Mouse (Mus musculus): ENCODE data around the gene Mgat5.

The Mgat5 gene

DNA sequence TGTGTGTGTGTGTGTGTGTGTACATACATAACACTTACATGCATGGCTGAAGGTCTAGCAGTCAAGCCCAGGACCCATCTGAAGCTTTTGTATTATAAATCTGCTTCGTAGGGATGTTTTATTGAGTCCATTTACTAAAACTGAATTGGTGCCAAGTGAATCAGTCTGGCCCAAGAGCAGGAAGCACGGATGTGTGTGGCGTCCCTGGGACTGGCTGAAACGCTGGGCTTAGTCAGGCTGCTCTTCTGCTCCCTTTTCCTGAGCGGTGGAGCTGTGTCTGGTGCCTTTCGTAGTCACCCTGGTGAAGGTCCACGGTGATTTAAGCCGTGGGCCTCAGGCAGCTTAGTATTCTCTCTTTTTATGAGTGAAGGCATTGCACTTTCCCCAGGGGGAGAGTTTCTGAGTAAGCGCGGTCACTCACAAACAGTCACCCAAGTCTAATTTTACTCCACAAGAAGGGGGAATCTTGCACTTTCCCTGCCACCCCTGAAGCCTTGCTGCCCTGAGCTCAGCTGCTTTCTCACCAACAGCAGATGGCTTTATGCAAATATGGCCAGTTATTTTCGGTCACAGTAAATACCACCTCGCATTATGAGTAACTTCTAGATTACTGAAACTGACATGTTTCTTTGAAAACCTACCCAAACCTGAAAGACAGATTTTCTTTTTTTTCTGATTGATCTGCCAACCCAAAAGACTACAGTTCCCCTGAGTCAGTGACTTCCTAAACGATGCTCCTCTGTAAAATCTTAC is 176.1 kb downstream of the Mgat5 start:
- peak; percentile 65 for DNase-seq (ENCODE audit: low read depth, low spot score)

DNA sequence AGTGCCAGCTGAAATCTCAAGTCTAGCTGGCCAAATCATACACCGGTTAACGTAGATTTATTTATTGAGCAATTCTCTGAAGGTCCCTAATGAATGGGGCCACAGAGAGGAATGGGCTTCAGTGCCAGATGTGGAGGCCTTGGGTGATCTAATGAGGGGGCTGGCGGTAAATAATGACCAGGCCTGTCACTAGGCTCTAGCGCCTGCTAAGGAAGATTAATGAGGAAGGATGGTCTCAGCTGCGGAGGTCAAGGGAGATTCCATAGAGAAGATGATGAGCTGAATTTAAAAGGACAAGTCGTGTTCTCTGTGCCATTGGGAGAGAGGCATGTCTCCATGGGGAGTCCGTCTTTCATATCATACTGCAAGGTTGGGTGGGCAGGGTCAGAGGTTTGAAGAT is 178.3 kb downstream of the Mgat5 start:
- no peak for DNase-seq (ENCODE audit: low read depth, low spot score)

DNA sequence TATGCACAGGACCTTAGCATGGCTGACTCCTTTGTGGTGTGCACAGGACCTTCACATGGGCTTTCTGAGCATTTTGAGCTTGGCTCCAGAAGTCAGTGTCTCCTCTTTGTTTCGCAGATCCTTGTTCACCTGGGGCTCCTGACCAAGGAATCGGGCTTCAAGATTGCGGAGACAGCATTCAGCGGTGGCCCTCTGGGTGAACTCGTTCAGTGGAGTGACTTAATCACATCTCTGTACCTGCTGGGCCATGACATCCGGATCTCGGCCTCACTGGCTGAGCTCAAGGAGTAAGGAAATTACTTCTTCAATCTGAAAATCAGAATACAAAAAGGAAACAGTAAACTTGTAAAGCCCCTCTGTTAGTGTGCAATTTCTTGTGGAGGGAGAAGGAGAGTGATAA is 182.4 kb downstream of the Mgat5 start:
- no peak for DNase-seq (ENCODE audit: low read depth, low spot score)

DNA sequence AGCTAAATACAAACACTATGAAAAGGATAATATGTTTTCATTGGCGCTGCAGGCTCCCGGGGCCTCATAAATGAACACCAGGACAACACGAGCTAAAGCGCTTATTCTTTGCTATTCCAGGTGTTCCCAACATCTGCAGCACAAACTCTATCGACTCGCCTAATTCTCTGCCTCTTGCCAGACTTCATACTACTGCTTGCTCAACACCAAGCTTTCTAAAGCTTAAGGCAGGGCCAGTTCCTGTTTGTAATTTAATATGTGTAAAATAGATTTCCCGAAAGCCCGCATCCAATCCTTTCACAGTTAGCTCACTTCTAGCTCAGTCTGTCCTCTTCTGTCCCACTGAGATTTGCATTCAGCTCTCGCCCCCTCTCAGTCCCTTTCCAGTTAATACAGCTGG is 182.8 kb downstream of the Mgat5 start:
- DNase-seq (ENCODE audit: low read depth, low spot score), result no peak

DNA sequence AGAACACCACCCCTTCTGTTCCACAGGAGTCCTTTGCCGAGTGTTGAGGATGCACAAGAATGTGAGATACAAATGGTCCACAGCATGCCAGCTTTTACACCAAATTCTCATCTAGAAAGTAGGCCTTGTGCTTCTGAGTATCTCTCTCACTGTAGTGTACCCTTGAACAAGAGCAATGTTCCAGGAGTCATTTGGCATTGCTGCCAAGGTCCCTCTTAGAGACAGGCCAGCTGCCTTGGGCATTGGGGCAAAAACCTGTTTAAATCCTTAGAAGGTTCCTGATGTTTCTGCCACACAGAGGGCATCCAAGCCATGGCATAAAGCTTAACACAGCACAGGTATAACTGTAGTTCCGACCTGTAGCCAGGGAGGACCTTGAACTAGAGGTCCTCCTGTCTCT is 189.9 kb downstream of the Mgat5 start:
- no peak for DNase-seq (ENCODE audit: low read depth, low spot score)

DNA sequence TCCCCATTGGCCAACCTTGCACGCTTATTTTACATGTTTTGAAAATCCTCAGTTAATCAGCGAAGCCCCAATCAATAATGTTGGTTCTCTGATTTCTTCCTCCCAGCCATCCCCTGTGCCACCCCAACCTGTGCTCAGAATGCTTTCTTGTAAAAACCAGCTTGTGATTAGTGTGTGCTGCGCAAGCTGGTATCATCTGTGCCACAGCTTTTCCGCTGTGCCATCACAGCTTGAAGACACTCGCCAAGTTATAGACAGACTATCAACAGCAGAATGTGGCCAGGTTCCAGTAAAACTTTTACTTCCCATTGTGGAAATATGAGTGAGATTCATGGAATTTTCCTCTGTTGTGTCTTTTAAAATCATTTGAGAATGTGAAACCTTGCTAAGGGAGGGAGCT is 190.9 kb downstream of the Mgat5 start:
- no peak for DNase-seq (ENCODE audit: low read depth, low spot score)

DNA sequence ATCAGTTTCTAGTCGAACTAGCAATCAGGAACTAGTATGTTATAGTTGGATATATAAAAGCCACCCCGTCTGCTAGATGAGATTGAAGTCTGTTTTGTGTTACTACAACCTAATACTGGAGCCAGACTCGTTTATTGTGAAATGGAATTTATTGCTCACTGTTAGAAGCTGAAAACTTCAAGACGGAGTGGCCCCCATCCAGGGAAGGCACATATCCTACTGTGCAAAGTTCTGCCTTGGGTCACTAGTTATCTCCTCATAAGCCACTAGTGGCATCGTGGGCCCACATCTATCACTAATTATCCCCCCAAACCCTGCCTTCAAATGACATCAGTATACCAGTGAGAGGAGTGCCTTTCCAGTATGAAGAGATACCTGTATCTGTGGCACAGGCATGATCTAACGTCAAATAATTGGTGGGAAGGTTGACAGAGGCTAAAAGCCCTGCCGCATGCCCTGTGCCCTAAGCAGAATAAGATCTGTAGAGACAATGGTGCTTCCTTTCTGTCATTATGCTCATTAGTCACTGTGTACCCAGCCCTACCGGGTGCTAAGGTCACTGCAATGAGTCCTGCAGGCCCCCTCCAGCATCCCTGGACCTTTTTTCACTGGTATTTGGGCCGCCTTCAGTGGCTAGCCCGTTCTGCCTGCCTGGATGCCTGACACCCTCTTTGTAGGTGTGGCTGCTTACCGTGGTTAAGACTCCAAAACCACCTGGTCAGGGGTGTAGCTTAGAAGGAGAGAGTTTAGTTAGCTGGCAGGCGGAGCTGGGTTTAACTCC is 191.9 kb downstream of the Mgat5 start:
- DNase-seq (ENCODE audit: low read depth, low spot score), result no peak

DNA sequence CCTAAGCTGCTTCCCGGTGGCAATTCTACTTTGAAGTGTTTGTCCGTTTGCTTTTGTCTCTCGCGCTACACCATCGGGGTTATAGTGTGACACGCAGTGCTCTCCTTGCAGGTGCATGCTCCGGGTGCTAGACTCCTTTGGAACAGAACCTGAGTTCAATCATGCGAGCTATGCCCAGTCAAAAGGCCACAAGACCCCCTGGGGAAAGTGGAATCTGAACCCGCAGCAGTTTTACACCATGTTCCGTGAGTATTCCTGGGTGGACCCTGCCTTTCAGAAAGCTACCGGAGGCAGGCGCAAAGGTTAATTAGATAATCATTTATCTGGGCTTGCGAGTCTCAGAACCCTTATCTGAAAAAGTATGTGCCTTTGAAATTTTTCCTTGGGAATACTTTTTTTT is 192.6 kb downstream of the Mgat5 start:
- no peak for DNase-seq (ENCODE audit: low read depth, low spot score)

DNA sequence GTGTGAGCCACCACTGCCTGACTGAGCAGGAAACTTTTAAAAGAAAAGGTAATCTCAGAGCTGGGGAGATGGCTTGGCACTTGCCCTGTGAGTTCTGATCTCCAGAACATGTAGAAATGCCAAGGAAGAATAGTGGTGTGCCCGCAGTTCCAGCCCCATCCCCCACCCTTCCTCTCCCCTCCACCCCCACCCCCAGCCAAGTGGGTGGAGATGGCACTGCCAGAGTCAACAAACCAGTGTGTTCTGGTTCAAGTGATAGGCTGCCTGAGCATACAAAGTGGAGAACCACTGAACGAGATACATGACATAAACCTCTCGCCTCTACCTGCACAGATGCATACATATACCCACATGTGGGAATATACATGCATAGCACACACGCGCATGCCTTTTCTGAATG is 193.4 kb downstream of the Mgat5 start:
- no peak for DNase-seq (ENCODE audit: low read depth, low spot score)

DNA sequence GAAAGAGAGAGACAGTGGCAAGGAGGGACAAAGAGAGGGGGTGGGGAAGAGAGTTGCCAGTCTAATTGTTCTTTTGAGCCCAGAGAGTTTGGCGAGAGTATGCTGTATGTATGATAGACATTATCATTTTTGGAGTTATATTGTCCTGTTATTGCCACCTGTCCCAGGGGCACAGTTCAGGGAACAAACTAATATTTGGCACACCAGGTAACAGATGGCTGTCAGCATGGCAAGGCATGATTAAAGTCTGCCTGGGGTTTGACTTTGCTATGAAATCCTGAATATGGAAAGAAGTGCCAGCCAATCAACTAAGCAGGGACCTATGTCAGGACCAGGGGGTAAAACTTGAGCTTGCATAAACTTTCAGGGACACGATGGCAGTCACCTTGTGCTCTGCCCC is 195.4 kb downstream of the Mgat5 start:
- no peak for DNase-seq (ENCODE audit: low read depth, low spot score)

DNA sequence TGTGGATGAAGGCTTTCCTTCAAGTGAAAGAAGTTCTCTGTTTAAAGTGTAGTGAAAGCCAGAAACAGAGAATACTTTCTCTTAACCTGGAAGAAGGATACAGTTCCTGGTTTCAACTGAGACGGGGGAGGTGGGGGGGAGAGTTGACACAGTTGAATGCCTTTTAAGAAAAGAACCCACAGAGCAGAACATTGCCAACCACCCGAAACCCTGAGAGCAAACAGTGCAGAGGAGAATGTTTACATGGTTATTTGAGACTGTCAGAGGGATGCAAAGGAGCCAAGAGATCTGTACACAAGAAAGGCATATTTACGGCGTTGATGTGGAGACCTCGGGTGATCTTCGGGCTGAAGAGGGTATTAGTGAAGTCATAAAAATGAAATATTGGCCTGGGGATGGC is 195.9 kb downstream of the Mgat5 start:
- DNase-seq (ENCODE audit: low read depth, low spot score), result no peak

DNA sequence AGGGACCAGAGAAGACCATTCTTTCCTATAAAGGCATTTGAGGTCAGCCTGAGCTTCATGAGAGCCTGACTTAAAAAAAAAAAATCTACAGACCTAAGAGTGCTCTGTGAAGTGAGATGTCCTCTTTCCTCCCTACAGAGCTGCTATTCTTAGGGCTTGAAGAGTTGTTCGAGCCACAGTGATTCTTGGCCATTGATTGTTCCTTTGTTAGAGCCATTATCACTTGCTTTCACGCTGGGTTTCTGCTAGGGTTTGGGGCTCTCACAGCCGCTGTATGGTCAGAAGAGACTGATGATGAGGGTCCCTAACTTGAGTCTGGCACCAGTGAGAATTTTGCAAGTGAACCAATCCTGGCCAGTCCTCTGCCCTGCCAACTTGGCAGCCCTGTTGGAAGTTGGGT is 199.8 kb downstream of the Mgat5 start:
- no peak for DNase-seq (ENCODE audit: low read depth, low spot score)

DNA sequence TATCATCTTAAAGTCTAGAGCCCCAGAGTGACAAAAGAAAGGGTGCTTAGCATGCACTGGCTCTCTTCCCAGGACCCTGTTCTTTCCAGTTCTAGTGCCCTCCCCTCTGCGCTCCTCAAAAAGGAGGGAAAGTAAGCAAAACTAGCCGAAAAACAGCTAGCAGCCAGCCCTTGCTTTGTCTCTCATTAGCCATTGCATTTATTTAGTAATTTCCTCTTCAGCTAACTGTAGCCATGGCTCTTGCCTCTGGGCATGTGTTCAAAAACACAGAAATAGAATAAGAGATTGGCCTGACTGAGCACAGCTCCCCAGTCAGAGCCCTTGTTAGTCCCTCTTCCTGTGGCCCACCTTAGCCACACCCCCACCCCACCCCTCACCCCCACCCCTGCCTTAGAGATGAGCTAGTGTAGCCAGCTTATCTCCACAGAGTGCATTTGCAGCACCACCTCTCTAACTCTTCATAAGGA is 204.2 kb downstream of the Mgat5 start:
- DNase-seq (ENCODE audit: low read depth, low spot score), result no peak

DNA sequence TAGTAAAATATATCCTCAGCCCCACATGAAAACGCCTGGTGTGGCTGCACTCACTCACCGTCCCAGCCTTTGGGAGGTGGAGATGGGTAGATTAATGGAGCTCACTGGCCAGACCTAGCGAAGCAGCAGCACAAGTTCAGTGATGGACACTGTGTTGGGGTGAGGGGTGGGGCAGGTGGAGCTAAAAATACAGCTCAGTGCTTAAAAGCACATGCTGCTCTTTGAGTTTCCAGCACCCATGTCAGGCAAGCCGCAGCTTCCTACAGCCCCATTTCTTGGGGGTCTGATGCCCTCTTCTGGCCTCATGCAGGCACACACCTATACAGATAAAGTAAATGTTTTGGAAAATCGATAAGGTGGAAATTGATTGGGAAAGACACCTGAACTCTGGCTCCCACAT is 204.7 kb downstream of the Mgat5 start:
- peak; percentile 18 for DNase-seq (ENCODE audit: low read depth, low spot score)

DNA sequence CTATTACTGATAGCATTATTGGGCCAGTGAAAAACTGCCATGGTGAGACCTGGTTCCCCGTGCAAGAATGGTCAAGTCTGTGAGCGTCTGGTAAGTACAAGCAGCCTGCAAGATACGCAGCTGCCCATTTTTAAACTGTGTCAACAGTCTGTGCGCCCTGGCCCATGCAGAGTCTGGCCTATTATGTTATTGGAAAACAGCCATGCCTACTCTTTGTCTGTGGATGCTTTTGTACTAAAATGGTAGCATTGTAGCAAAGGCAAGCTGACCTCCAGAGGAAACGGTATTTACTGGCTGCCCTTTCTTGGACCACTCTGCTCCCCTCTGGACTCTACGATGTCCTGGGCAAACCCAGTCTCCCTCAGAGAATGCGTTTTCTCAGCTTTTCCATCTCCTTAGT is 209.7 kb downstream of the Mgat5 start:
- no peak for DNase-seq (ENCODE audit: low read depth, low spot score)

DNA sequence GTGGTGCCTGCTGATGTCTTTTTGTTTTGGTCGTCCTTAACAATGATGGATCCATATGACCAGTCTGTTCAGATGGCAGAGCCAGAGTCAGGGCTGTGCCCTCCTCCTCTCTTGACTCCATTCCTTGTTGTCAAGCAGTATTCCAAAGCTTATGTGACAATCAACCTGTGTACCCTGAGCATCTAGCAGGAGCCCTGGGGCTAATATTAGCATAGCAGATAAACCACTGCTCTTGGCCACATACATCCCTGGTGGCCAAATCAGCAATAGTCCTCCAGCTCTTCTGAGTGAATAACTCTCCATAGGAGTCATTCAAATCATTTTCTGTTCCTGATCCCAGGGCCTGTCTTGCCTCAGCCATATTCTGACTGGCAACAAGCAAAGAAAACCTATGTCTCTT is 211.1 kb downstream of the Mgat5 start:
- no peak for DNase-seq (ENCODE audit: low read depth, low spot score)

DNA sequence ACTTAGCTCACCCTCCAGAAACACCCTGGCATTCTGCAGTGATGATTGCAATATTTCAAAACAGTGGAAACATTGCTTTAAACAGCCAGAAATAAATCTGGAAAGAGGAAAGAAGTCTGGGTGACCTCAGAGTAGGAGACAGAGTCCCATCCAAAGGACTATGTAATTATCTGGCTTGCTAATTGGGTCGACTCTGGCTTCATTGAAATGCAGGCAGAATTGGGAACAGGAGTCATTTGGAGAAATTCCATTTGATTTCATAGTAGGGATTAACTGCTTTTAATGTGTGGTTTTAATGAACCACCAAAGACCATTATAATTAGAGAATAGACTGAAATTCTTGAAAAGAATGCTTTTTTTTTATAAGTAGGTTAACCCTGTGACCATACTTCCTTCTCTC is 212.2 kb downstream of the Mgat5 start:
- no peak for DNase-seq (ENCODE audit: low read depth, low spot score)

DNA sequence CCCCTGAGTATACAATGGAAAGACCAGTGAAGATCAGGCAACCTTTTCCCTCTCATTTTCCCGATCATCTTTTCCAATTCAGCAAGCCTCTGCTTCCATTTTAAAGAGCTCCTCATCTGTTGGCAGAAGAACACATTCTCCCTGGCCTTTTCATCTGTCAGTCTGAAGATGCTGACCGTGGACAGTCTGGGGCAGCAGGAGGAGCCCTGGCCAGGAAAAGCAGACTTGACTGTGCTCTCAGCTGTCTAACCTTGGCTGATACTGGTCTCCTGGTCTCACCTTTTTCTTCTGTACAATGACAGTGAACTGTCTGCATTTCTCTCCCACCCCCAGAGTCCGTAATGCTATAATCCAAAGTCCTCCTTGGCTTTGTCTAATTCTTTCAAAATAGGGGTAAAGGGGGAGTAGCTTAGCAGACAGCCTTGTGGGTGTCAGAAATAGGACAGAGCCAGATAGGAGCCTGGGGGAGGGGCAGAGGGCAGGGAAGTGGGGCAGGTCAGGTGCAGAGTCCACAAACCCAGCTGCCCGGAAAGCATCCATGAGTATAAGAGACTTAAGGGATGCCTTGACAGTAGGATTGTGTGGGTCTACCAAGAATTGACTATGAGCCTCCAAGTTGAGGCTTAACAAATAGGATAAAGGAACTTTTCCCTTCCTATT is 214.2 kb downstream of the Mgat5 start:
- DNase-seq (ENCODE audit: low read depth, low spot score), result no peak

DNA sequence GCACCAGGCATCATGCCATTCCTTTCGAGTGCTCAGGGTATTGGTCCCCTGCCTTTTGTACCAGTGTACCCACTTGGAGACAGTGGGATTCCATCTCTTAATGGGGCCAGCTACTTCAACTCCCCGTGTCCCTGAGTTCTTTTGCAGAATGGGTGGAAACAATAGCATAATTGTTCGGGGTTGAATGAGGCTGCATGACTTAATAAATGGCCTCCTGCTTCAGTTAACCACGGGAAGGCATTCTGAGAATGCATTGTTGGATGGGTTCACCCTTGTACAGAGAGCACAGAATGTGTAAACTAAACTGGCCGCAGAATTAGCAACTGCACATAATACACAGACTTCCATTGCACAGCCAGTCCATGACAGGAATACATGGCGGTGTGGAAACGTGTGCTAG is 214.8 kb downstream of the Mgat5 start:
- DNase-seq (ENCODE audit: low read depth, low spot score), result peak; percentile 59

DNA sequence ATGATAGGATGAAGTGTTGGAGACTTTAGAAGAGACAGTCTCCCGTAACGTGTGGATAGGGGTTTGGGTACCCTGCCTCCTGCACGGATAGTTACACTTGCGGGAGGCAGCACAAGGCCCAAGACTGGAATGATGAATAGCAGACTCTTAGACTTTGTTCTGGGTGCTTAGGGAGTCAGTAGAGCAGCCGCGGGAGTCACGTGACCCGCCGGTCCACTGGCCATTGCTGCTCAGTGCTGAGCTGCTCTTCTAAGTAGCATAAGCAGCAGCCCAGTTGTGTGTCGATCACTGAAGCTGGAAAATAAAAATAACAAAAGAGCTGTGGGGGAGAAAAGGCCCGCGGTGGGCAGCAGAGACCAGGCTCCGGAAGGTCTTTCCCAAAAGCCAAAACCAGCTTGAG is 215.6 kb downstream of the Mgat5 start:
- no peak for DNase-seq (ENCODE audit: low read depth, low spot score)

DNA sequence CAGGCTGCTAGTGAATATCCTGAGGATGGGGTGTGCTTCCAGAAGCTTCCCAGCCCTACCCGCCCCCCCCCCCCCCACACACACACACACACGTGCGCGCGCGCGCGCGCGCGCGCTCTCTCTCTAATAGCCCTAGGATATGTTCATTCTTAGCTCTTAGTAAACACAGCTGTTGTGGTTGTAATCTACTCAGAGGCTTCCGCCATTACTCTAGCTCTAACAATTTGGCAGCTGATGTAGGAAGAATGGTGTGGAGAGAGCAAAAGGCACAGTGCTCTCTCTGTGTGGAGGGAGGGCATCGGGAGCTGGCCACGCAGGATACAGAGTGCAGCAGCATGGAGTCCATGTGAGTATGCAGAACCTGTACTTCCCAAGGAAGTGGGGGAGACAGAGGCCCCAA is 216.0 kb downstream of the Mgat5 start:
- DNase-seq (ENCODE audit: low read depth, low spot score), result no peak

DNA sequence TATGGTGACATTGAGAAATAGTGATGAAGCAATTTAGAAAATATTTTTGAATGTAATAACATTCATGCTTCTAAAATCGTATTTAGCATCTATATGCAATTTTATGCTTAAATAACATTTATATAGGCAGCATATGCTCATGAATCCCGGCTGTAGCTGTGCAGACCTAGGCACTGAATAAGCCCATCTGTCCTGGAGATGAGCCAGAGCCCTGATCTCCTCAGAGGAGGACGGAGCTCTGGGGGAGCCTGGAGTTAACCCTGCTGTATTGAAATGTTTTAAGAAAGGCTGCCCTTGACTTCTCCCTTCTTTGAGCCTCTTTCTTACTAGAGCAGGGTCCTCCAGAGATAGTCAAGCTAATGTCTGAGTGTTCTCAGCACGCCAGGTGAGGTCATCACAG is 217.8 kb downstream of the Mgat5 start:
- no peak for DNase-seq (ENCODE audit: low read depth, low spot score)

All from 3T3-L1 (cell line).